Mouse (Mus musculus) liver, postnatal 0 days (tissue): ENCODE results near the gene Hnf1b. TPM values are rescaled to one million over a fixed set of nuclear protein-coding genes. Genes with fewer than 3 reads are reported as not detected.

Experiments used
- ATAC-seq: fragments of 200-750 bp; cut with Nextera tagmentation; 2 replicates; pipeline ENCODE4 v1.8.0; 2017; ENCODE audit warnings: mild to moderate bottlenecking, moderate library complexity
- DNase-seq: peaks from one replicate; pipeline ENCODE4 v3.0.0-alpha.2; 2016
- H3K27ac ChIP-seq: fragments of 300-500 bp; sonication (generic); 2 replicates; pipeline ENCODE4 v1.5.1; 2014; ENCODE audit warnings: antibody characterized with exemption, moderate library complexity, mild to moderate bottlenecking, low read depth
- H3K27me3 ChIP-seq: fragments of 300-500 bp; sonication (generic); 2 replicates; pipeline ENCODE4 v1.6.1; 2014; ENCODE audit warnings: low read length, control low read depth, mixed read lengths; ENCODE audit not compliant: insufficient read depth
- H3K36me3 ChIP-seq: fragments of 300-500 bp; sonication (generic); replicated peaks from 2 replicates; pipeline ENCODE4 v1.6.1; 2014; ENCODE audit warnings: mild to moderate bottlenecking, control low read depth, low read length, moderate library complexity, mixed read lengths; ENCODE audit not compliant: insufficient read depth
- H3K4me1 ChIP-seq: fragments of 300-500 bp; sonication (generic); 2 replicates; pipeline ENCODE4 v1.6.1; 2014; ENCODE audit warnings: antibody characterized with exemption, mild to moderate bottlenecking, control low read depth; ENCODE audit not compliant: insufficient read depth
- H3K4me2 ChIP-seq: fragments of 300-500 bp; sonication (generic); 2 replicates; pipeline ENCODE4 v1.6.1; 2014; ENCODE audit warnings: low read depth, mild to moderate bottlenecking, low read length, moderate library complexity, mixed read lengths
- H3K4me3 ChIP-seq: fragments of 300-500 bp; sonication (generic); 2 replicates; pipeline ENCODE4 v1.5.1; 2014; ENCODE audit warnings: low read depth, low read length
- H3K9ac ChIP-seq: fragments of 300-500 bp; sonication (generic); replicated peaks from 2 replicates; pipeline ENCODE4 v1.6.1; 2014; ENCODE audit warnings: mild to moderate bottlenecking, moderate library complexity
- H3K9me3 ChIP-seq: fragments of 300-500 bp; sonication (generic); 2 replicates; pipeline ENCODE4 v1.6.1; 2016; ENCODE audit warnings: mild to moderate bottlenecking, control low read depth, low read length, mixed read lengths
- CTCF ChIP-seq: sonication (generic); IDR thresholded peaks from 2 replicates; pipeline ENCODE4 v1.5.1; 2016; ENCODE audit warnings: antibody characterized with exemption, low read depth
- EP300 ChIP-seq: IDR thresholded peaks from 2 replicates; pipeline ENCODE4 v1.6.1; 2016; ENCODE audit warnings: antibody characterized with exemption, low read depth, mild to moderate bottlenecking
- WGBS: fragments of 180-500 bp; shearing (Covaris S2); extraction: QIAGEN DNeasy Blood & Tissue Kit; methylation state at CpG from one replicate; pipeline ENCODE4 v1.1.7; 2014; ENCODE audit not compliant: insufficient replicate concordance; 5-methylcytosine and 5-hydroxymethylcytosine counted together
- polyA plus RNA-seq: library from polyadenylated mRNA; unstranded; fragments of >200 nt; fragmentation: Nextera tagmentation; extraction: Ambion mirVana; gene quantifications from 2 replicates; pipeline ENCODE4 v1.2.1, GENCODE M21; 2015

The Hnf1b gene
- polyA plus RNA-seq: 4.9 and 5.4 TPM in 2 replicates

DNA sequence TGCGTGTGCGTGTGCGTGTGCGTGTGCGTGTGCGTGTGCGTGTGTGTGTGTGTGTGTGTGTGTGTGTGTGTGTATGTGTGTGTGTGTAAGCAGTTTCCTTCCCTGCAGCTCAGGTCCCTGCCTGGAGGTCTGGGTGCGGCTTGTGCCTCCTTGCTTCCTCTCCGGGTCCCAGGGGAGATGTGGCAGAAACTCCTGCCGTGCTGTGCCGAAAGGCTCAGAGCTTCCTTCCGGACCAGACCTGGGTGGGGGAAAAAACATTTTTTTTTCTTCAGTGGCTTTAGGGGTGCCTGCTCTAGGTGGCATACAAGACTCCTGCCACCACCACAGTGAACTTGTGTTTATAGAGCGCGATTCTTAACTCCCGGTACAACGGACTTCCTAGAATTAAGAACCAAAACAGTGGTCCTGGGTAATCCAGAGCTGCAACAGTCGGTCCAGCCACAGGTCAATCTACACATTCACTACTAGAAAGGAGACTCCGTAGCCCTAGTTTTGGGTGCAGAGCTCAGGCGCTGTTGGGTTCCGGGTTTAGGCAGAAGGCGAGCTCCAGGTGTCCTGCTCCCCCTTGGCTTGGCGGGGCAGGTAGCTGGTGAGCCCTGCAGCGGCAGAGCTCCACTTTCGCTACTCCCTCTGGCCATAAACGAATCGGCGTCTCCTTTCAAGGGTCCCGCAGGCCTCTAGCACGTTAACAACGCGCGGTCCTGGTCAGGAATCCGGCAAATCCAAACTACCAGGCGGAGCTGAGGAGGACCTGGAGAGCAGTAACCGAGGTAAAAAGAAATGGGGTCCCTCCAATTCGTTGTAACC, at the start of gene Hnf1b:
TSS of gene Hnf1b (plus strand) at position 535 of the 807 bp plus-strand sequence.
- WGBS: 2% methylated on average over 36 of the region's 36 CpGs
- peak; percentile 16; the same call in 1 of the 2 replicates for ATAC-seq
- no peaks in the 10 kb centered on the region for H3K9me3 ChIP-seq
- H3K36me3 ChIP-seq: no peaks in the 10 kb centered on the region
- peak within 1 kb of the TSS; percentile 41 for H3K4me3 ChIP-seq
- peak; percentile 41 for DNase-seq
- TF ChIP-seq CTCF (no peak), EP300 (no peak)
- H3K9ac ChIP-seq: peak within 1 kb of the TSS; percentile 72
- no peaks in the 10 kb centered on the region for H3K4me1 ChIP-seq
- H3K27ac ChIP-seq: peak within 1 kb of the TSS; percentile 86
- H3K27me3 ChIP-seq: peaks cover 39% of the 10 kb centered on the region
- peak within 1 kb of the TSS; percentile 69 for H3K4me2 ChIP-seq

DNA sequence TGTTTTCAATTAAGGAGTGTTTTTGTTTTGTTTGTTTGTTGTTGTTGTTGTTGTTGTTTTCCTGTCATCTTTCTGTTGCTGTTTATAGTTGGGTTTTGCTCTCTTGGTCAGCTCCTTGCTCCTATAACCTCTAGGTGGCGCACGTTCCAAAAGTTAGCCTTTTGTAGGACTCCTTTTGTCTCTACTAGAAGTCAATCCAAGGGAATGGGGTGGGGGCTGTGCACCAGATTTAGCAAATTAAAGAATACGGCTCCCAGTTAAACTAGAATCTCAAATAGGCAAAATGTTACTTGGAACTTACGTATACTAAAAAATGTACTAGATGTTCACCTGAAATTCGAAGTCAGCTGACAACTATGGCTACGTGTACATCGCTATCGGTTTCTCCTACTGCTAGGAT, 47.7 kb upstream of the Hnf1b start:
- Histone ChIP-seq H3K27me3 (no peaks in the 10 kb centered on the region), H3K4me2 (no peak overlapping the region), H3K4me3 (no peak overlapping the region), H3K9ac (no peak overlapping the region), H3K9me3 (no peaks in the 10 kb centered on the region), H3K27ac (no peak overlapping the region), H3K4me1 (no peaks in the 10 kb centered on the region), H3K36me3 (no peaks in the 10 kb centered on the region)
- TF ChIP-seq EP300 (no peak), CTCF (peak; percentile 63)
- ATAC-seq: no peak
- WGBS: 63% methylated on average over 8 of the region's 8 CpGs
- no peak for DNase-seq

DNA sequence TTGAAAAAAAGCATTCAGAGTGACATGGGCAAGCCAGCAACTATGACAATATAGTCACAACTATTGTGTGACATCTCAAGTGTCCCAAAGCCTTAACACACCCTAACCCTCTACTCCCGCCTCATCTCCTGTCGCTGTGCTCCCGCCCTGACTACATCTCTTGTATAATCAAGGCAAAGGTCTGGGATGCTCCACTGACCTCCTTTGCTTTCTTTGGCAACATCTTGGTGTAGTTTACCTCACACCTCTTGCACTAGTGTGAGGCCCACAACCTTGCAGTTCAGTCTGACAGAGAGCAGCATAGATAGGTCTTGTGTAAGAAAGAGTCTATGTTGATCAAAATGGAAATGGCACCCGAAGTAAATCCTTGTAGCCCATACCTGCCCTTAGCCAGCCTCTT, 47.3 kb upstream of the Hnf1b start:
- DNase-seq: no peak
- Histone ChIP-seq H3K4me1 (no peaks in the 10 kb centered on the region), H3K4me2 (no peak overlapping the region), H3K9ac (no peak overlapping the region), H3K27me3 (no peaks in the 10 kb centered on the region), H3K9me3 (no peaks in the 10 kb centered on the region), H3K27ac (no peak overlapping the region), H3K36me3 (no peaks in the 10 kb centered on the region), H3K4me3 (no peak overlapping the region)
- 81% methylated on average over 4 of the region's 4 CpGs for WGBS
- TF ChIP-seq CTCF (no peak), EP300 (no peak)
- ATAC-seq: no peak

DNA sequence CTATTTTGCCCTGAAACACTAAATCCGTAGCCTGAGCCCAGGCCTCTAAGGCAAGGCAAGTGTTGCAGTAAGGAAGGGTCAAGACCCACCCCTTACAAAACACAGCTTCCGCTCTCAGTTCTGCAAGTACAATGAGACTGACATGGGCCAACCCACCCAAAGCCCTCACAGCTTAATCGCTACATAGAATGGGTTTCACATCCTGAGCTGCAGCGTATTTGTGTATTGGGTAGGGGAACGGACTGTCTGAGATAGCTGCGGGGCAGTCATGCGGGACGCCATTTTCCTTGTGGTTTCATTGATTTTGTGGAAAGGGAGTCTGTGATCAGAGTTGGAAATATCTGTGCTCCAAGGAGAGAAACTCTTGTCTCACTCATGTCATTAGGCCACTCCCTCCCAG, 39.4 kb upstream of the Hnf1b start:
- Histone ChIP-seq H3K36me3 (no peaks in the 10 kb centered on the region), H3K4me1 (no peaks in the 10 kb centered on the region), H3K9ac (no peak overlapping the region), H3K27ac (no peak overlapping the region), H3K4me2 (no peak overlapping the region), H3K27me3 (no peaks in the 10 kb centered on the region), H3K9me3 (no peaks in the 10 kb centered on the region), H3K4me3 (no peak overlapping the region)
- no peak for TF ChIP-seq CTCF
- no peak for TF ChIP-seq EP300
- DNase-seq (no peak), ATAC-seq (no peak)
- WGBS: 79% methylated on average over 8 of the region's 8 CpGs

DNA sequence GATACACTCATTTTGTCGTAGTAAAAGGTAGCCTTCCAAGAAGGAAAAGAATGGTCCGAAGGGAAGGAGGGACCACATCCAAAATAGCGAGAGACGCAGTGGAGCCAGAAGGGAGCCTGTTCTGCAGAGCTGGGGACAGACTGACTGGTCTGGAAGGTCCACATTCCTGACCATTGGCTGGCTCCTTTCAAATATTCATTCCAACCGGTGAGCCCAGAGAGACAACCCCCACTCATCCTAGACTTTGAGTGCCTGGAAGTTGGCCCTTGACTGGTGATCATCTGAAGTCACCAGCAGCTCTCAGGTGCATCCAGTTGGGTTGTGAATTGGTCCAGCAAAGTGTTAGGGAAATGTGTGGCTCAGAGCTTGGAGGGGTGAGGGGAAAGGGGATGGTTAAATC, 34.7 kb upstream of the Hnf1b start:
- H3K27me3 ChIP-seq: no peaks in the 10 kb centered on the region
- no peak overlapping the region for H3K4me3 ChIP-seq
- no peak overlapping the region for H3K4me2 ChIP-seq
- H3K27ac ChIP-seq: no peak overlapping the region
- H3K4me1 ChIP-seq: peaks cover 7% of the 10 kb centered on the region
- 78% methylated on average over 5 of the region's 5 CpGs for WGBS
- no peaks in the 10 kb centered on the region for H3K9me3 ChIP-seq
- H3K36me3 ChIP-seq: no peaks in the 10 kb centered on the region
- no peak for TF ChIP-seq CTCF
- TF ChIP-seq EP300: no peak
- ATAC-seq: no peak
- no peak for DNase-seq
- no peak overlapping the region for H3K9ac ChIP-seq

DNA sequence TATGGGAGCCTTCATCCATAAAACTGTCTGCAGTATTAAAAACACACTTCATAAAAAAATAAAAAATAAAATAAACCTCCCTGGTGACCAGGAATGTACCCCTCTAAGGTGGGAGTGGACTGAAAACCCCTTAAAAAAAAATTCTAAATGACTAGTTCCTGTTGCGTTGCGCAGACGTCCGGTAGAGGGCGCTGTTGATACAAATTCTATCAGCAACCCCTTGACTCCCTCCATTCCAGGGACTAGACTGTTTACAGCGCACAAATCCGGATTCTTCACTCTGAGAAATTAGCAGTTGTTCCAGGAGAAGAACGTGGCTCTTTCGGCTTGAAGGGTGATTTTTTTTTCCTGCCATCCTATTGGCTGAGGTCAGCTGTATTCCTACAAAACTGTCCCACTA, 34.2 kb upstream of the Hnf1b start:
- ATAC-seq (no peak), DNase-seq (peak; percentile 73)
- TF ChIP-seq CTCF (peak; percentile 79), EP300 (no peak)

More for the DNA sequence above, 34.2 kb upstream of the Hnf1b start:
- no peaks in the 10 kb centered on the region for H3K9me3 ChIP-seq
- no peak overlapping the region for H3K4me3 ChIP-seq
- H3K4me1 ChIP-seq: peaks cover 9% of the 10 kb centered on the region
- no peak overlapping the region for H3K4me2 ChIP-seq
- 7% methylated on average over 9 of the region's 9 CpGs for WGBS
- H3K27ac ChIP-seq: no peak overlapping the region
- H3K9ac ChIP-seq: no peak overlapping the region
- no peaks in the 10 kb centered on the region for H3K36me3 ChIP-seq
- H3K27me3 ChIP-seq: no peaks in the 10 kb centered on the region
